Mouse (Mus musculus) hindbrain, embryonic 11.5 days (tissue): Measurements from ENCODE around the gene Cox4i2. TPM values are rescaled to one million over a fixed set of nuclear protein-coding genes. Genes with fewer than 3 reads are reported as not detected.

Source experiments
- ATAC-seq: fragments of 200-750 bp; cut with Nextera tagmentation; 2 replicates; pipeline ENCODE4 v1.8.0; 2017; ENCODE audit warnings: mild to moderate bottlenecking, moderate TSS enrichment, moderate library complexity; ENCODE audit not compliant: low FRiP score
- DNase-seq: peaks from one replicate; pipeline ENCODE4 v3.0.0-alpha.2; 2015; ENCODE audit warnings: low spot score
- H3K27ac ChIP-seq: fragments of 300-500 bp; sonication (generic); 2 replicates; pipeline ENCODE4 v1.5.1; 2014; ENCODE audit warnings: mild to moderate bottlenecking, low read depth, low read length
- H3K27me3 ChIP-seq: fragments of 300-500 bp; sonication (generic); 2 replicates; pipeline ENCODE4 v1.6.1; 2014; ENCODE audit warnings: mild to moderate bottlenecking, low read length, moderate library complexity, mixed read lengths; ENCODE audit not compliant: control insufficient read depth, insufficient read depth
- H3K36me3 ChIP-seq: fragments of 300-500 bp; sonication (generic); 2 replicates; pipeline ENCODE4 v1.6.1; 2014; ENCODE audit warnings: mild to moderate bottlenecking, low read length, moderate library complexity, mixed read lengths; ENCODE audit not compliant: control insufficient read depth, insufficient read depth
- H3K4me1 ChIP-seq: fragments of 300-500 bp; sonication (generic); replicated peaks from 2 replicates; pipeline ENCODE4 v1.6.1; 2014; ENCODE audit warnings: low read length, mixed read lengths; ENCODE audit not compliant: control insufficient read depth, insufficient read depth
- H3K4me2 ChIP-seq: fragments of 300-500 bp; sonication (generic); replicated peaks from 2 replicates; pipeline ENCODE4 v1.6.1; 2014; ENCODE audit warnings: mild to moderate bottlenecking, low read depth, low read length
- H3K4me3 ChIP-seq: fragments of 300-500 bp; sonication (generic); 2 replicates; pipeline ENCODE4 v1.5.1; 2014; ENCODE audit warnings: low read depth, low read length
- H3K9ac ChIP-seq: fragments of 300-500 bp; sonication (generic); 2 replicates; pipeline ENCODE4 v1.6.1; 2014; ENCODE audit warnings: low read depth, low read length
- H3K9me3 ChIP-seq: fragments of 300-500 bp; sonication (generic); 2 replicates; pipeline ENCODE4 v1.6.1; 2016; ENCODE audit warnings: low read length; ENCODE audit not compliant: control insufficient read depth
- WGBS: fragments of 180-500 bp; shearing (Covaris S2); extraction: QIAGEN DNeasy Blood & Tissue Kit; methylation state at CpG from one replicate; pipeline ENCODE4 v1.1.7; 2014; 5-methylcytosine and 5-hydroxymethylcytosine counted together
- polyA plus RNA-seq: library from polyadenylated mRNA; unstranded; fragments of >200 nt; fragmentation: Nextera tagmentation; extraction: Ambion mirVana; gene quantifications from 2 replicates; pipeline ENCODE4 v1.2.1, GENCODE M21; 2014

The Cox4i2 gene
- polyA plus RNA-seq, 1 experiment from 2014 or later, result 4.4 TPM

DNA sequence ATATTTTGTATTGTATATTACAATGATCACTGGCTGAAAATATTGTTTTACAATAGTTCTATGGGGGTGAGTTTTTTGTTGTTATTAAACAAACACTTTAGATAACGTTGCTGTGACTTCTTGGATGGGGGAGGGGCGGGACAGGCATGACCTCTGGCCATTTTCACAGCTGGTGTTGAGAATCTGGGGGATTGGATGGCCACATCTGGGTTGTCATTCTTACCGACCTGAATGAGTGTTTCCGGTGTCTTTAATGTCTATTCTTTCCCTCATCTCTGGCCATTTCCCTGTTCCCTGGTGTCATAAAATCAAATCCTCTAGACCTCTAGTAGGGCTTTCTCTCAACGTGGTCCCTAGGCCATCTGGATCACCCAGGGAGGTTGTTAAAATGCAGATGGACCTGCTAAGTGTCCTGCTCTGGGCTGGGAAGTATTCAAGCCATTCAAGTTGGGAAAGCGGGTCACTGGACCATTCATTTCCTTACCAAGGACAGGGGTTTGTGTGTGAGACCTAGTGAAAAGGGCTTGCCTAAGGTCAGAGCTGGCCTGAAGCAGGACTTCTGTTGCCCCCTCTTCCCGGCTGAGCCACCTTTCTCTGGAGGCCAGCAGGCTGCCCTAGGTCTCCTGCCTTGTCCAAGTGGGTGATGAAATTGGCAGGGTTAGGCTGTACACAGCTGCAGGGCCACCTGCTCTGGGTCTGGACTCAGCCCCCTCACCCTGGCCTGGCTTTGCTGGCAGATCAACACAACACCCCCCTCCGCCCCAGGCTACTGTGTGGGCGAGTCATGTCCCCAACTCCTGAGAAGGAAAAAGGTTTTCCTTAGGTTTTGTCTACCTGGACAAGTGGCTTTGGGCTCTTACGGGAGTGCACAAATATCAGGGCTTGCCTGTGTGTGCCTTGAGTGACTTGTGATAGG is 16.4 kb upstream of the Cox4i2 start:
- peak overlapping the region; percentile 84 for H3K4me2 ChIP-seq
- H3K36me3 ChIP-seq, result no peaks in the 10 kb centered on the region
- WGBS, result 7% methylated on average over 10 of the region's 10 CpGs
- peak overlapping the region; percentile 86 for H3K9ac ChIP-seq
- H3K27ac ChIP-seq, result peak overlapping the region; percentile 80
- H3K27me3 ChIP-seq, result no peaks in the 10 kb centered on the region
- DNase-seq, result peak; percentile 50
- H3K9me3 ChIP-seq, result no peaks in the 10 kb centered on the region
- peak overlapping the region; percentile 84 for H3K4me3 ChIP-seq
- ATAC-seq, result no peak
- peaks cover 6% of the 10 kb centered on the region for H3K4me1 ChIP-seq

DNA sequence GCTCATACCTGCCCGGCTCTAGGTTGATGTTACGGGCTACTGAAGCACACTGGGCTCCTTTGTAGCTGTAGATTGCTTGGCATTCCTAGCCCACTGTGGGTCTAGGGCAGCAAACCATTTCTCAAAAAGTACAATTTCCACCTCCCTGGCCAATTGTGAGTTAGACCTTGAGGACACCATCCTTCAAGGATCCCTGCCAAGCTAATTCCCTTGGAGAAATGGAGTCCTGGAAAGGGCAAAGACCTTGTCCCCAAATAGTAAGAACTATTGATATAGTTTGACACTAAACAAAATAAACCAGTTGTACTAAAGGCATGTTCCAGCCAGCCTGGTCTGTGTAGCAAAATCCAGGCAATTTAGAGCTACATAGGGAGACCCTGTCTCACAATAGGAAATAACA is 15.6 kb upstream of the Cox4i2 start:
- Histone ChIP-seq H3K27ac (peak overlapping the region; percentile 80), H3K4me3 (peak overlapping the region; percentile 84), H3K4me1 (peaks cover 6% of the 10 kb centered on the region), H3K9me3 (no peaks in the 10 kb centered on the region), H3K36me3 (no peaks in the 10 kb centered on the region), H3K9ac (peak overlapping the region; percentile 86), H3K4me2 (peak overlapping the region; percentile 84), H3K27me3 (no peaks in the 10 kb centered on the region)
- ATAC-seq (no peak), DNase-seq (peak; percentile 41)
- 64% methylated on average over 2 of the region's 2 CpGs for WGBS

- Histone ChIP-seq H3K27ac (peak overlapping the region; percentile 75), H3K4me2 (peak overlapping the region; percentile 67), H3K4me3 (peak overlapping the region; percentile 84), H3K36me3 (no peaks in the 10 kb centered on the region), H3K9me3 (no peaks in the 10 kb centered on the region), H3K9ac (peak overlapping the region; percentile 57; the same call in 1 of the 2 replicates), H3K4me1 (peaks cover 6% of the 10 kb centered on the region), H3K27me3 (no peaks in the 10 kb centered on the region)
- DNase-seq, result peak; percentile 76
- WGBS, result 2% methylated on average over 33 of the region's 36 CpGs
- ATAC-seq, result peak; percentile 36
Measured at GRCm38 (mm10) chr2:152739031-152739841, 14.7 kb upstream of the Cox4i2 start.

- Histone ChIP-seq H3K4me1 (peaks cover 6% of the 10 kb centered on the region), H3K9me3 (no peaks in the 10 kb centered on the region), H3K4me2 (peak overlapping the region; percentile 67; the same call in 1 of the 2 replicates), H3K4me3 (no peak overlapping the region; the same call in 1 of the 2 replicates), H3K27me3 (no peaks in the 10 kb centered on the region), H3K9ac (no peak overlapping the region; the same call in 1 of the 2 replicates), H3K27ac (peak overlapping the region; percentile 75), H3K36me3 (no peaks in the 10 kb centered on the region)
- ATAC-seq, result no peak
- peak; percentile 45 for DNase-seq
- 23% methylated on average over 3 of the region's 3 CpGs for WGBS
Measured at GRCm38 (mm10) chr2:152739842-152740260, 14.1 kb upstream of the Cox4i2 start.

GRCm38 (mm10) chr2:152740490-152740889 is 13.5 kb upstream of the Cox4i2 start:
- no peak overlapping the region for H3K27ac ChIP-seq
- no peaks in the 10 kb centered on the region for H3K27me3 ChIP-seq
- peaks cover 6% of the 10 kb centered on the region for H3K4me1 ChIP-seq
- ATAC-seq, result no peak
- peak overlapping the region; percentile 11; the same call in 1 of the 2 replicates for H3K9ac ChIP-seq
- WGBS, result 60% methylated on average over 5 of the region's 5 CpGs
- no peak for DNase-seq
- H3K4me2 ChIP-seq, result no peak overlapping the region
- H3K9me3 ChIP-seq, result no peaks in the 10 kb centered on the region
- no peak overlapping the region for H3K4me3 ChIP-seq
- H3K36me3 ChIP-seq, result no peaks in the 10 kb centered on the region

DNA sequence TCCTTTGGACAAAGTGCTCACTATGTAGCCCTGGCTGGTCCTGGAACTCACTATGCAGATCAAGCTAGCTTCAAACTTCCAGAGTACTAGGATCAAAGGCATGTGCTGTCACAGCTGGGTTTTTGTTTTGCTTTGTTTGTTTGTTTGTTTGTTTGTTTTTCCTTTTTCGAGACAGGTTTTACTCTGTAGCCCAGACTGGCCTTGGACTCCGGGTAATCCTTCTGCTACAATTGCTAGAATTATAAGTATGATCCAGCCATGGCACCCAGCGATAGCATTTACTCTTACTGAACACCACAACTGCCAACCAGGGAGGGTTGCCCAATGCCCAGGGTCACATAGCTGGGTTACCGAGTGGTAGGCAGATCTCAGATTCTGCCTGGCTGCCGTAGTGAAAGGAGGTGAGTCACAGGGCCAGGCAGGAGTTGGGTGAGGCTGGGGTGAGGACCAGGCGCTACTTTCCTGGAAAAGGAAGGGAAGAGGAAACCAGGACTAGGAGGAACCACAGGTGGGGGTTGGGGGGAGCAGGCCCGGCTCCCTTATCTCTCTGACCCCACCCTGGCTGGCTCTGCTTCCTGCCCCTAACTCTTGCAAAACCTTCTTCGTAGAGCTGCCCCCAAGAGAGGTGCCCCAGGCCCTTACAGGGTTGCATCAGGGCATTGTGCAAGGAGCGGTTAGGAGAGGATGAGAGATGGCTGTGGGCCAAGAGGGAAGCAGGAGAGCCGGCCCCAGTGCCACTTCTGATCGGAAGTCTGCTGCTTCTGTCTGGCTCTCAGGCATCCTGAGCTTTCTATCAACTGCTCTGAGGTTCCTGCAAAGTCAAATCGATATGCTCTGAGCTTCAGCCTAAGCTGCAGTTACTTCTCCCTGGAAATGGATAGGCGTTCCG is 12.6 kb upstream of the Cox4i2 start:
- Histone ChIP-seq H3K27ac (peak overlapping the region; percentile 7; the same call in 1 of the 2 replicates), H3K9me3 (no peaks in the 10 kb centered on the region), H3K9ac (no peak overlapping the region), H3K27me3 (no peaks in the 10 kb centered on the region), H3K36me3 (no peaks in the 10 kb centered on the region), H3K4me2 (no peak overlapping the region), H3K4me3 (no peak overlapping the region), H3K4me1 (peaks cover 6% of the 10 kb centered on the region)
- ATAC-seq, result no peak
- WGBS, result 57% methylated on average over 14 of the region's 14 CpGs
- DNase-seq, result peak; percentile 54

DNA sequence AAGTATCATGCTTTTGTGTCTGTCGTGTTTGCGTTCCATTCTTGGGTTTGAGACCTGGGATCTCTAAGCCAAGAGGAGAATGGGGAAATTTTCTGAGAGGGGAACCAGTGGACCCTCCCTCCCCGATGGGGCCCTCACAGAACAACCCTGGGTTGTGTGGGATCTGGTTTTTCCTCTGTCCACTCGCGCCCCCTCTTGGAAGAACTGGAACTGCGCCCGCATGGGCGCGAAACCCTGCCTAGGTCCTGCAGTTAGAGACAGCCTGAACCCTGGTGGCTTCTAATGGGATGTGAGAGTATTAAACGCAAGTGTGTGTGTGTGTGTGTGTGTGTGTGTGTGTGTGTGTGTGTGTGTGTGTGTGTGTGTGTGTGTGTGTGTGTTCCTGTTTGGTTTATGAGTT is 11.5 kb upstream of the Cox4i2 start:
- no peak overlapping the region for H3K4me3 ChIP-seq
- H3K27ac ChIP-seq, result no peak overlapping the region
- no peak overlapping the region for H3K9ac ChIP-seq
- H3K4me2 ChIP-seq, result no peak overlapping the region
- WGBS, result 30% methylated on average over 10 of the region's 10 CpGs
- DNase-seq, result peak; percentile 84
- H3K27me3 ChIP-seq, result no peaks in the 10 kb centered on the region
- no peak for ATAC-seq
- H3K4me1 ChIP-seq, result peaks cover 6% of the 10 kb centered on the region
- no peaks in the 10 kb centered on the region for H3K36me3 ChIP-seq
- H3K9me3 ChIP-seq, result no peaks in the 10 kb centered on the region
